In genomic region chr1:118645701-118646100, GRCm38 (mm10) we compare ENCODE assay signal across 21 mouse cellular contexts. TPM values are rescaled to one million over a fixed set of nuclear protein-coding genes. Genes with fewer than 3 reads are reported as not detected.
DNase-seq lines count a peak whose midpoint lies in the region; ATAC-seq and TF ChIP-seq lines count a peak whose summit lies in the region.
"Had no signal": no experiment of that assay in that cellular context is flagged by ENCODE, and none has a peak within 500 bp of the region (broad histone marks: within the 10 kb centered on the region; RNA-seq: fewer than 3 reads in every experiment).

No protein-coding gene starts in this region.

- peak; percentile 45; the same call in 1 of the 2 replicates for ATAC-seq in liver, embryonic 16.5 days (ENCODE audit: low read depth)
- no peak for ATAC-seq in liver, embryonic 11.5 days (replicated peaks; ENCODE audit: low FRiP score)
- ATAC-seq: CD4-positive, CD25-positive, alpha-beta regulatory T cell, adult 4 months; forebrain, embryonic 13.5 days; forebrain, embryonic 16.5 days had no signal

- H3K4me1 ChIP-seq in liver, embryonic 16.5 days (ENCODE audit: control insufficient read depth, low read depth, low read length) = no peaks in the 10 kb centered on the region; the same call in 1 of the 2 replicates
- no peaks in the 10 kb centered on the region for H3K4me1 ChIP-seq in liver, embryonic 11.5 days (replicated peaks; ENCODE audit: control insufficient read depth, insufficient read depth, low read length)
- H3K4me1 ChIP-seq in ES-Bruce4 (ENCODE audit: control insufficient read depth, insufficient read depth, low read length) (peaks cover 20% of the 10 kb centered on the region), ES-E14 (ENCODE audit: control insufficient read depth in 2 of 2, insufficient read depth in 2 of 2, low read length in 2 of 2, poor library complexity in 1 of 2) (peaks cover 22 to 53% of the 10 kb centered on the region in 2 experiments)
- H3K4me1 ChIP-seq: hindbrain, embryonic 12.5 days had no signal

- no peak for TF ChIP-seq CTCF in ES-Bruce4 (IDR thresholded peaks at IDR 0.05; ENCODE audit: low read depth, low read length)

- no peaks in the 10 kb centered on the region for H3K36me3 ChIP-seq in liver, embryonic 16.5 days (ENCODE audit: control insufficient read depth, insufficient read depth)
- H3K36me3 ChIP-seq in liver, embryonic 11.5 days (ENCODE audit: control insufficient read depth, insufficient read depth, low read length) = no peaks in the 10 kb centered on the region
- peaks cover 2% of the 10 kb centered on the region; the same call in 1 of the 2 replicates for H3K36me3 ChIP-seq in ES-Bruce4 (ENCODE audit: control insufficient read depth, insufficient read depth, low read length, poor library complexity, severe bottlenecking)
- H3K36me3 ChIP-seq in ES-E14 (ENCODE audit: control insufficient read depth, insufficient read depth, low read length, poor library complexity, severe bottlenecking) = peaks cover 4% of the 10 kb centered on the region; the same call in 1 of the 2 replicates
- H3K36me3 ChIP-seq: forebrain, embryonic 10.5 days; hindbrain, embryonic 12.5 days; hindbrain, embryonic 15.5 days had no signal

- TF ChIP-seq POLR2A in ES-Bruce4 (IDR thresholded peaks at IDR 0.05; ENCODE audit: insufficient read depth, low read length) = no peak

- WGBS in liver, embryonic 16.5 days (ENCODE audit: insufficient replicate concordance) = 39% methylated on average over 4 of the region's 4 CpGs
- WGBS in liver, embryonic 11.5 days = 61% methylated on average over 4 of the region's 4 CpGs

- H3K27me3 ChIP-seq in liver, embryonic 16.5 days (ENCODE audit: control insufficient read depth, insufficient read depth, low read depth, low read length) = no peaks in the 10 kb centered on the region
- no peaks in the 10 kb centered on the region for H3K27me3 ChIP-seq in liver, embryonic 11.5 days (replicated peaks; ENCODE audit: control insufficient read depth, insufficient read depth, low read length)
- H3K27me3 ChIP-seq in ES-Bruce4 (ENCODE audit: control insufficient read depth, insufficient read depth, low read length, poor library complexity, severe bottlenecking) = no peaks in the 10 kb centered on the region
- H3K27me3 ChIP-seq: forebrain, embryonic 13.5 days; hindbrain, embryonic 12.5 days; hindbrain, embryonic 15.5 days had no signal

- no peak overlapping the region for H3K4me3 ChIP-seq in liver, embryonic 16.5 days (ENCODE audit: low read depth, low read length)
- H3K4me3 ChIP-seq in liver, embryonic 11.5 days (ENCODE audit: low read depth, low read length) = no peak overlapping the region
- H3K4me3 ChIP-seq in ES-Bruce4 (ENCODE audit: low read depth, low read length) = no peak overlapping the region
- H3K4me3 ChIP-seq in ES-E14 (ENCODE audit: insufficient read depth in 1 of 2, low read depth in 1 of 2, low read length in 2 of 2, poor library complexity in 1 of 2, severe bottlenecking in 1 of 2) = no peak overlapping the region
- H3K4me3 ChIP-seq: forebrain, embryonic 10.5 days; forebrain, embryonic 13.5 days; hindbrain, embryonic 12.5 days; hindbrain, embryonic 15.5 days had no signal

- no peaks in the 10 kb centered on the region for H3K9me3 ChIP-seq in liver, embryonic 16.5 days (replicated peaks; ENCODE audit: control insufficient read depth, low read length)
- no peaks in the 10 kb centered on the region for H3K9me3 ChIP-seq in liver, embryonic 11.5 days (ENCODE audit: control insufficient read depth, low read length)
- H3K9me3 ChIP-seq in ES-Bruce4 (replicated peaks; ENCODE audit: control insufficient read depth, insufficient read depth, low read length, poor library complexity, severe bottlenecking) (no peaks in the 10 kb centered on the region), ES-E14 (ENCODE audit: control insufficient read depth, insufficient read depth, low read depth, low read length) (no peaks in the 10 kb centered on the region)
- H3K9me3 ChIP-seq: forebrain, embryonic 10.5 days; forebrain, embryonic 13.5 days; hindbrain, embryonic 12.5 days; hindbrain, embryonic 15.5 days had no signal

- H3K27ac ChIP-seq in liver, embryonic 16.5 days (ENCODE audit: low read length) = no peak overlapping the region
- H3K27ac ChIP-seq in liver, embryonic 11.5 days (ENCODE audit: low read depth, low read length) = no peak overlapping the region
- H3K27ac ChIP-seq in ES-Bruce4 (ENCODE audit: insufficient read depth, low read length) (peak overlapping the region; percentile 98), ES-E14 (ENCODE audit: insufficient read depth, low read depth, low read length, poor library complexity, severe bottlenecking) (peak overlapping the region; percentile 94; the same call in 1 of the 2 replicates)
- H3K27ac ChIP-seq: forebrain, embryonic 10.5 days; forebrain, embryonic 13.5 days; hindbrain, embryonic 12.5 days; hindbrain, embryonic 15.5 days had no signal

- H3K9ac ChIP-seq in liver, embryonic 16.5 days (ENCODE audit: low read depth, low read length) = no peak overlapping the region
- no peak overlapping the region for H3K9ac ChIP-seq in liver, embryonic 11.5 days (ENCODE audit: low read depth, low read length)
- H3K9ac ChIP-seq in ES-Bruce4 (ENCODE audit: low read depth, poor library complexity, severe bottlenecking) (0 out of 2 replicates have a peak overlapping the region, but pooled peaks have one; percentile 69), ES-E14 (ENCODE audit: insufficient read depth, low read depth, low read length, poor library complexity, severe bottlenecking) (peak overlapping the region; percentile 8; the same call in 1 of the 2 replicates)
- H3K9ac ChIP-seq: forebrain, embryonic 13.5 days; hindbrain, embryonic 12.5 days; hindbrain, embryonic 15.5 days had no signal

- H3K4me2 ChIP-seq in liver, embryonic 16.5 days (ENCODE audit: low read depth, low read length) = no peak overlapping the region
- H3K4me2 ChIP-seq in liver, embryonic 11.5 days = no peak overlapping the region
- H3K4me2 ChIP-seq: forebrain, embryonic 13.5 days; heart, embryonic 11.5 days; hindbrain, embryonic 12.5 days; hindbrain, embryonic 15.5 days had no signal

- no peak for DNase-seq in liver, embryonic 11.5 days (ENCODE audit: low spot score)
- DNase-seq in ES-E14 (ENCODE audit: low read depth, low spot score) = peak; percentile 80
- no peak for DNase-seq in layer of hippocampus, postnatal 14 days (ENCODE audit: low spot score in 2 of 2)
- no peak for DNase-seq in urinary bladder, postnatal 25 days (ENCODE audit: low spot score)
- DNase-seq: adrenal gland, adult 8-10 months; adrenal gland, postnatal 25 days; cerebellum, adult 18-20 months; cerebellum, adult 9-10 months; cerebellum, postnatal 14 days; gastrocnemius, postnatal 10 days; gastrocnemius, postnatal 36 days; heart, adult 11 months had no signal

- in situ Hi-C loops in ES-E14 (cut with MboI; ENCODE audit: low sequenced_read_pairs in 2 of 2, unreplicated experiment in 2 of 2) = loop anchor here in 1 of 2 experiments (25.0 kb wide), 1 partner anchor 417 kb away; the partner anchor contains the start of gene Gli2

- TF ChIP-seq EP300 in ES-Bruce4 (IDR thresholded peaks at IDR 0.05; ENCODE audit: insufficient read depth, low read depth, low read length) = peak; percentile 100

TF ChIP-seq in ES-E14, 5 proteins besides CTCF, POLR2A, EP300 and RAD21:
- TF ChIP-seq ZNF384 (IDR thresholded peaks at IDR 0.05; ENCODE audit: low read depth, low read length) = no peak
- TF ChIP-seq MAFK (IDR thresholded peaks at IDR 0.05; ENCODE audit: insufficient read depth, low read depth, low read length) = 0 out of 2 replicates have a peak, but pooled peaks have one; percentile 27
- 0 out of 2 replicates have a peak, but pooled peaks have one; percentile 19 for TF ChIP-seq CHD2 (IDR thresholded peaks at IDR 0.05; ENCODE audit: low read depth, low read length)

RNA-seq across cellular contexts. Expression of gene Tfcp2l1, which starts 18.0 kb away (rescaled TPM):
- 0.82 and 1.2 TPM in 2 replicates for polyA plus RNA-seq in liver, embryonic 16.5 days (2015; fragmentation: Nextera tagmentation; extraction: Ambion mirVana)
- 0.40 and 0.60 TPM in 2 replicates for polyA plus RNA-seq in liver, embryonic 11.5 days (2014; fragmentation: Nextera tagmentation; extraction: Ambion mirVana)
- 110 and 113 TPM in 2 replicates for polyA plus RNA-seq in ES-Bruce4 (2011; ENCODE audit: insufficient read depth, insufficient read length, low read depth, missing spikeins)
- 36.0 and 42.3 TPM in 2 replicates for total RNA-seq in ES-E14 (2012; rRNA removed)
- total RNA-seq in layer of hippocampus, postnatal 14 days (2021) = 1 to 10 TPM; 1.7 to 2.3 TPM

Comparison
In these comparisons a context has a peak if more than half of its experiments do, and no peak if none do; other contexts are left out.
1. H3K27ac ChIP-seq: peak in ES-Bruce4 (single experiment) and ES-E14 (single experiment); none in liver, embryonic 16.5 days (single experiment) and liver, embryonic 11.5 days (single experiment).
2. H3K9ac ChIP-seq: peak in ES-Bruce4 (single experiment) and ES-E14 (single experiment); none in liver, embryonic 16.5 days (single experiment) and liver, embryonic 11.5 days (single experiment).
3. RNA of gene Tfcp2l1, which starts 18.0 kb away (polyA plus RNA-seq): 110 to 113 TPM in ES-Bruce4; 0.82 to 1.2 TPM in liver, embryonic 16.5 days and 0.40 to 0.60 TPM in liver, embryonic 11.5 days; every median in the first group is over 10 times any median in the second.